Comparison of ENCODE assay signal across 22 mouse cellular contexts in genomic region chr12:96476344-96476743, GRCm38 (mm10).
DNase-seq lines count a peak whose midpoint lies in the region; ATAC-seq and TF ChIP-seq lines count a peak whose summit lies in the region.
"Had no signal": no experiment of that assay in that cellular context is flagged by ENCODE, and none has a peak within 500 bp of the region (broad histone marks: within the 10 kb centered on the region; RNA-seq: fewer than 3 reads in every experiment).

No protein-coding gene starts in this region.

- TF ChIP-seq CTCF in lung, embryonic 14.5 days (IDR thresholded peaks at IDR 0.05; ENCODE audit: low read depth): no peak
- TF ChIP-seq CTCF in stomach, postnatal 0 days (IDR thresholded peaks at IDR 0.05; ENCODE audit: low read depth): no peak

- ATAC-seq in lung, embryonic 14.5 days (ENCODE audit: insufficient read depth): no peak; the same call in 1 of the 2 replicates
- peak; percentile 42; the same call in 1 of the 2 replicates for ATAC-seq in stomach, embryonic 14.5 days (ENCODE audit: insufficient number of reproducible peaks, insufficient read depth, low FRiP score, low read depth)
- ATAC-seq in stomach, postnatal 0 days (ENCODE audit: low FRiP score, low TSS enrichment): no peak
- ATAC-seq: forebrain, embryonic 14.5 days; forebrain, embryonic 16.5 days had no signal

- H3K4me1 ChIP-seq in lung, embryonic 14.5 days (ENCODE audit: insufficient read depth): no peaks in the 10 kb centered on the region
- H3K4me1 ChIP-seq in stomach, embryonic 14.5 days (ENCODE audit: control insufficient read depth, insufficient read depth, low read length): no peaks in the 10 kb centered on the region
- no peaks in the 10 kb centered on the region for H3K4me1 ChIP-seq in stomach, postnatal 0 days (replicated peaks; ENCODE audit: control insufficient read depth, insufficient read depth)
- H3K4me1 ChIP-seq: embryonic facial prominence, embryonic 13.5 days; embryonic facial prominence, embryonic 15.5 days; forebrain, embryonic 10.5 days; forebrain, embryonic 12.5 days had no signal

- no peaks in the 10 kb centered on the region for H3K27me3 ChIP-seq in lung, embryonic 14.5 days (ENCODE audit: insufficient read depth, low read length)
- H3K27me3 ChIP-seq in stomach, embryonic 14.5 days (ENCODE audit: control insufficient read depth, insufficient read depth, low read length): no peaks in the 10 kb centered on the region
- no peaks in the 10 kb centered on the region for H3K27me3 ChIP-seq in stomach, postnatal 0 days (ENCODE audit: control insufficient read depth, insufficient read depth, low read length)
- H3K27me3 ChIP-seq: embryonic facial prominence, embryonic 13.5 days; embryonic facial prominence, embryonic 15.5 days; forebrain, embryonic 12.5 days had no signal

- WGBS in lung, embryonic 14.5 days: 24% methylated on average over 3 of the region's 3 CpGs
- 23% methylated on average over 3 of the region's 3 CpGs for WGBS in stomach, embryonic 14.5 days
- WGBS in stomach, postnatal 0 days: 18% methylated on average over 3 of the region's 3 CpGs

- no peak overlapping the region for H3K4me2 ChIP-seq in lung, embryonic 14.5 days
- no peak overlapping the region for H3K4me2 ChIP-seq in stomach, embryonic 14.5 days (replicated peaks; ENCODE audit: low read depth, low read length)
- H3K4me2 ChIP-seq in stomach, postnatal 0 days (replicated peaks; ENCODE audit: low read depth): no peak overlapping the region
- H3K4me2 ChIP-seq: embryonic facial prominence, embryonic 13.5 days; embryonic facial prominence, embryonic 15.5 days; forebrain, embryonic 12.5 days had no signal

- H3K27ac ChIP-seq in lung, embryonic 14.5 days (ENCODE audit: low read depth): no peak overlapping the region
- H3K27ac ChIP-seq in stomach, embryonic 14.5 days (ENCODE audit: low read length): no peak overlapping the region
- H3K27ac ChIP-seq in stomach, postnatal 0 days (replicated peaks): no peak overlapping the region
- H3K27ac ChIP-seq: embryonic facial prominence, embryonic 13.5 days; embryonic facial prominence, embryonic 15.5 days; forebrain, embryonic 10.5 days; forebrain, embryonic 12.5 days had no signal

- no peak for TF ChIP-seq EP300 in stomach, postnatal 0 days (optimal IDR thresholded peaks at IDR 0.05)

- H3K36me3 ChIP-seq in lung, embryonic 14.5 days (ENCODE audit: insufficient read depth): no peaks in the 10 kb centered on the region
- H3K36me3 ChIP-seq in stomach, embryonic 14.5 days (ENCODE audit: control insufficient read depth, insufficient read depth, low read length): no peaks in the 10 kb centered on the region
- no peaks in the 10 kb centered on the region for H3K36me3 ChIP-seq in stomach, postnatal 0 days (ENCODE audit: control insufficient read depth, insufficient read depth, low read length)
- H3K36me3 ChIP-seq: embryonic facial prominence, embryonic 13.5 days; embryonic facial prominence, embryonic 15.5 days; forebrain, embryonic 10.5 days; forebrain, embryonic 12.5 days had no signal

- DNase-seq in lung, embryonic 14.5 days: peak; percentile 24
- DNase-seq in lung, postnatal 14 days: no peak
- no peak for DNase-seq in stomach, postnatal 0 days (ENCODE audit: low spot score)
- DNase-seq in spleen, postnatal 4 days (ENCODE audit: low spot score in 2 of 2): no peak
- DNase-seq: adrenal gland, adult 2 months; adrenal gland, postnatal 10 days; adrenal gland, postnatal 25 days; cerebellum, adult 11 months; cerebellum, adult 18-20 months; cerebellum, adult 8-10 months; cerebellum, adult 9-11 months; cerebellum, postnatal 14 days; cerebellum, postnatal 36 days; embryo, embryonic 11 days had no signal

- no peak overlapping the region for H3K9ac ChIP-seq in lung, embryonic 14.5 days
- no peak overlapping the region for H3K9ac ChIP-seq in stomach, embryonic 14.5 days (replicated peaks; ENCODE audit: low read depth, low read length)
- H3K9ac ChIP-seq in stomach, postnatal 0 days (ENCODE audit: low read length): no peak overlapping the region
- H3K9ac ChIP-seq: embryonic facial prominence, embryonic 13.5 days; embryonic facial prominence, embryonic 15.5 days; forebrain, embryonic 12.5 days had no signal

- no peak overlapping the region for H3K4me3 ChIP-seq in lung, embryonic 14.5 days (ENCODE audit: low read depth, low read length)
- H3K4me3 ChIP-seq in stomach, embryonic 14.5 days (ENCODE audit: low read depth, low read length): no peak overlapping the region
- H3K4me3 ChIP-seq in stomach, postnatal 0 days (ENCODE audit: low read depth, low read length): no peak overlapping the region
- H3K4me3 ChIP-seq: embryonic facial prominence, embryonic 13.5 days; embryonic facial prominence, embryonic 15.5 days; erythroblast, embryonic 14.5 days; forebrain, embryonic 10.5 days; forebrain, embryonic 12.5 days had no signal

- no peaks in the 10 kb centered on the region for H3K9me3 ChIP-seq in lung, embryonic 14.5 days (ENCODE audit: low read depth, low read length)
- H3K9me3 ChIP-seq in stomach, embryonic 14.5 days (ENCODE audit: control insufficient read depth, low read depth, low read length): no peaks in the 10 kb centered on the region
- no peaks in the 10 kb centered on the region for H3K9me3 ChIP-seq in stomach, postnatal 0 days (ENCODE audit: control insufficient read depth, low read length)
- H3K9me3 ChIP-seq: embryonic facial prominence, embryonic 13.5 days; embryonic facial prominence, embryonic 15.5 days; forebrain, embryonic 10.5 days; forebrain, embryonic 12.5 days had no signal
